Mouse (Mus musculus) heart, adult 2 months (tissue): ENCODE data around the gene Sgce.

ENCODE experiments used
- CTCF ChIP-seq: fragments of 200-600 bp; IDR thresholded peaks from 2 replicates; pipeline ENCODE4 v1.8.1; 2022; ENCODE audit warnings: antibody characterized with exemption, mild to moderate bottlenecking, moderate library complexity
- EP300 ChIP-seq: fragments of 200-500 bp; IDR thresholded peaks from 2 replicates; pipeline ENCODE4 v1.6.1; 2011; ENCODE audit warnings: low read depth, low read length, control low read depth; ENCODE audit not compliant: insufficient read depth
- POLR2A ChIP-seq: fragments of 200-500 bp; IDR thresholded peaks from 2 replicates; pipeline ENCODE4 v1.6.1; 2011; ENCODE audit warnings: mild to moderate bottlenecking, low read depth, low read length, control low read depth; ENCODE audit not compliant: insufficient read depth

DNA sequence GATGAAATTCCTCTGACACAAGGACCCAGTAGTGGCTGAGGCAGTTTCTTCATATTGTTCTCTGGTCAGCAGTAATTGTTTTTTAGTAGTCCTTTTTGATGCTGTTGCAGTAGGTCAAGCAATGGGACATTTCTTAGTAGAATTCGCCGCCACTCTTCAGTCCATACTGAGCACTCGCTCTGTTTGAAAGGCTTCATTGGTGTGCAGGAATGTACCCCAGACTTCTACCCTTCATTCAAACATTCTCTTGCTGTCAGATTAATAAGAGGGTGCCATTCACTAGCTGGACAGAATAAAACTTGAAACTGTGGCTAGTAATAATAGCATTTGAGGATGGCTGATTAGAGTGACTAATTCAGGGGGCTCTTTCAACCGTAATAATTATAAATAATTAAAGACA is 113.8 kb downstream of the Sgce start:
- TF ChIP-seq CTCF (no peak), POLR2A (no peak), EP300 (no peak)
